Mouse (Mus musculus): ENCODE measurements around the gene Hook1.
"Not testable (repeated sequence)": the region's sequence is repeated elsewhere in the genome, so short reads cannot be mapped to it uniquely, and the experiment has no call there.

Gene Hook1

GRCm38 (mm10) chr4:95966928-95967724 lies at the start of gene Hook1:
Gene Hook1 (plus strand): TSS chr4:95967240.
- DNase-seq: peak; percentile 95

GRCm38 (mm10) chr4:95917703-95918102 lies 49.3 kb upstream of the Hook1 start:
- no peak for DNase-seq

DNA sequence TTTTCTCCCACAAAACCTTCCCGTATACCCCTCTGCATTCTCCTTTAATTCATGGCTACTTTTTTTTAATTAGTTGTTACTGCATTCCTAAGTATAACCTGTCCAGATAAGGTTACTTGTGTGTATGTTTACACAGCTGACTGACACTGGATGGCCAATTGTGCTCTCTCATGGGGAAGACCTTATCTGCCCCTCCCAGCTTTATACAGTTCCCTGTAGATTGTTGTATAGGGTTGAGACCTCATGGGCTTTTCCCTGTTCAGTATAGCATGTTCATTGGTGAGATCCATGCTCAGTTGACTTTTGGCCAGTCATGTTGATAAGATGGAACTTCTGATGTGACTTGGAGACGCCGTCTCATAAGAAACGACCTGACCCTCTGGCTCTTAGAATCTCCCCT lies 46.6 kb upstream of the Hook1 start:
- no peak for DNase-seq

DNA sequence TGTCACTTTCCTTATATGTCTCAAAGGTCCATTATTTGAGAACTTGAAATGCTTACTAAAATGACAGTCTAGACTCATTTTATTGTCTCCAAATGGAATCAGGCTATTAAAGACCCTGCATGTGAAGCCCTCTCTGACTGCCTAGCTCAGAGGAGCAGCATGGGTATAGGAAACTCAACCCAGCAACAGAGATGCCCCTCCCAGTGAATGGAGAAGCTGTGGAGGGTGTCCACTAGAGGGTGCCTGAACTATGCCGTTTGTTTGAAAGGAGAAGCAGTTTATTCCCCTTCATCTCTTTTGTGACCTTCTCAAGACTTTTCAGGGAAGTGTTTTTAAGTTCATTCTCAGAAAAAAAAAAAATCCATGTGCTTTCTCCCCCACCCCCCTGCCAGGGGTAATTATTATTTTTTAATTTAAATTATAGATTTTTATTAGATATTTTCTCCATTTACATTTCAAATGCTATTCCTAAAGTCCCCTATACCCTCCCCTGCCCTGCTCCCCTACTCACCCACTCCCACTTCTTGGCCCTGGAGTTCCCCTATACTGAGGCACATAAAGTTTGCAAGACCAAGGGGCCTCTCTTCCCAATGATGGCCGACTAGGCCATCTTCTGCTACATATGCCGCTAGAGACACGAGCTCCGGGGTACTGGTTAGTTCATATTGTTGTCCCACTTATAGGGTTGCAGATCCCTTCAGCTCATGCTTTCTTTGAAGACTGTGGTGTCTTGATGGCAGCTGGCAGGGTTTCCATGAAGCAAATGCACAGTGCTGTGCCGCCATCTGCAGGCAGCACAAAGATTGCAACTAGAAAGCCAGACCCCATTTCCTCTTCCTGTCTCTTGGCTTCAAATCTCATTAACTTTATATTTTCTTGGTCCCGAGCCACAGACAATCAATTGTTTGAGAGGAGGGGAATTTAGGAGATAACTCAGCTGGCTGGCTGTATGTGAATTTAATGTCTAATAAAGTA lies 42.5 kb upstream of the Hook1 start:
- peak; percentile 62 for DNase-seq

GRCm38 (mm10) chr4:95928846-95929245 lies 38.2 kb upstream of the Hook1 start:
- DNase-seq: no peak

DNA sequence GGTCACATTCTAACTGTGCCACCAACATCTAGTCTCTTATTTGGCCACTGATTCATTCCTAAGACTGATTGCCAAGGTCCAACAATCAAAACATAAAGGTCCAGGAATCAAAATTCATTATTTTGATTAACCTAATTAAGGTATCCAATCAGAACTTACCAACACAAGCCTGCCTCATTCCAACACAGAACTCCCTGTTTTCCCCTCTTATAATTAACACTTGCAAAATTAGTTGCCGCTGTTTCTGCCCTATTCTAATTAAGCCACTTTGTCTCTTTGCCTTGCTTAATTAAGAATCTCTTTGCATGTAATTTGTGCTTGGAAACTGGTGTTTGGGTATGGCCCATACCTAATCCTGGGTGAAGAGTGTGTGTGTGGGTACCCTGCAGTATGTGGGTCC lies 37.1 kb upstream of the Hook1 start:
- no peak for DNase-seq

DNA sequence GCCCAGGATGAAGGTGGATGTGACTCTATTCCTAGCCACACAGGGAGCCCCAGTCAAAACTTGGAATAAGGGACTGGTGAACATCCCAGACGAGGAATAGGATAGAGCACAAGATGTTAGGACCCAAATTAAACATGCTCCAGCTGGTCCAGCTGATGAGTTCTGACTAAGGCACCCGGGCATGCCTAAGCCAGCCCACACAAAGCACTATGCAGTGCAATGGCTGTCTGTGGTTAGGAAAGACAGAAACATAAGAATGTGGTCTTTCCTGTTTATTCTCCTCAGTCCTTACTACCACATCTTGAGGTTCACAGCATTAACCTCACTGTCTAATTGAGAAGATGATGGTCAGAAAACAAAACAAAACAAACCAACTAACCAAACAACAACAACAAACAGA lies 35.7 kb upstream of the Hook1 start:
- no peak for DNase-seq

- peak; percentile 70 for DNase-seq
These were observed 33.2 kb upstream of the Hook1 start for GRCm38 (mm10) chr4:95933801-95934356.

DNA sequence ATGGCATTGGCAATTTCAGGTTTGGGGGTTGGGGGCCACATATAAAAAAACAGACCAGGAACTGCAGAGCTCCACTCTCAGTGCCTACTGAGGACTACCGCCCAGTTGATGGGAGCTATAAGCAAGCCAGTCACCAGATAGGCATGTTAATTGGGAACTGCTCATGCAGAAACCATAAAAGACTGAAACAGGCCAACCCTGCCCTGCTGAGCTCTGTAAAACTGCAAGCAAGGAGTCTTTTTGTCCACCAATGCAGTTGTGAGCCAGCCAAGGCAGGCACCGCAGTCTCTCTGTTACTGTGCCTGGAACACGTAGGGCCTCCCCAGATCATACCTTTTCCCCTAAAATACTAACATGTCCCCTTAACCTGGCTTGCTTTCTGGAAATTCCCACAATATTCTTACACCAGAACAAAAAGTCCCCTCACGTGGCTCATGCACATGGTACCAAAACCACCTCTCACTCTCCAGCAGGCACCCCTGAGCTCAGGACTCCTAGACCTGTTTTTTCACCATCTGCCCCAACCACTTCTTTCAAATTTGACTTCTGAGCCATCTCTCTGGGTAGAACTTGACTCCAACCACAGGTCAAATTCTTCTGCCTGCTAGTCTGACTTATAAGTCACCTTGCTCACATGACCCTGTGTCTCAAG lies 32.5 kb upstream of the Hook1 start:
- peak; percentile 37 for DNase-seq

GRCm38 (mm10) chr4:95938701-95939100 lies 28.3 kb upstream of the Hook1 start:
- no peak for DNase-seq

DNA sequence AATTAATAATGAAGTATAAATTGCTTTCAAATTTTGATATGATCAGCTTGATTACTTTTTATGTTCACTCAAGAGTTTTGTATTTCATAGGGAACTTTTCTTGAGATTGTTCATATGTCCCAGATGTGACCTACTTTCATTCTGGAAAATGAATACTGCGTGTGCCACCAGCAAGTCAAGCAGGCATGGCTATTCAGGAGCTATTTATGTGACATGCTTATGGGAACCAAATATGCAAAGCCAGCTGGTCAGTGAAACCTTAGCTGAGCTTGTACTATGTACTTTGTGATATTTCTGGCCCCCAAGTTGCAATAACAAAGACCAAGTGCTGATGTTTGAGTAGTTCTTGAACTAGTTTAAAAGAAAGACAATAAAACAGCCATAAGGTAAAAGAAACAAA lies 19.1 kb upstream of the Hook1 start:
- DNase-seq: no peak

GRCm38 (mm10) chr4:95953328-95953727 lies 13.7 kb upstream of the Hook1 start:
- no peak for DNase-seq

- DNase-seq: not testable (repeated sequence)
These were observed 15.2 kb downstream of the Hook1 start for GRCm38 (mm10) chr4:95982221-95982620.

- no peak for DNase-seq
These were observed 49.8 kb downstream of the Hook1 start for GRCm38 (mm10) chr4:96016875-96017274.

DNA sequence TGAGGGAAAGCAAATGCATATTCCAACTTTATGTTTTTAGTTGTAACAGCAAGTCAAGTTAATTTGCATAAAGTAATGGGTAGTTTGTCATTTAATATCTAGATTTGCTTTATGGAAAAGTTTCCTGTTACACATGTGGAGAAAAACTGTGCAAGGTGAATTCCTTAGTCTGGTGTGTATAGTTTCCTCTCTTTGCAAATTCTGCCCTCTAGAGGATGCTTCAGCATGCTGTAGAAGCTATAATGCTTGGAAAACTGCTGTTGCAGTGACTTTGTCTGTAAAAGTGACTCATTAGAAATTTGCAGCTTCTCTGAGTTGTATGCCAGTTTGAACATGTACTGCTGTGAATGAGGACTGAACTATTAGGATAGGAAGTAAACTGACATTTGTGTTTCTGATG lies 55.8 kb downstream of the Hook1 start:
- DNase-seq: no peak

DNA sequence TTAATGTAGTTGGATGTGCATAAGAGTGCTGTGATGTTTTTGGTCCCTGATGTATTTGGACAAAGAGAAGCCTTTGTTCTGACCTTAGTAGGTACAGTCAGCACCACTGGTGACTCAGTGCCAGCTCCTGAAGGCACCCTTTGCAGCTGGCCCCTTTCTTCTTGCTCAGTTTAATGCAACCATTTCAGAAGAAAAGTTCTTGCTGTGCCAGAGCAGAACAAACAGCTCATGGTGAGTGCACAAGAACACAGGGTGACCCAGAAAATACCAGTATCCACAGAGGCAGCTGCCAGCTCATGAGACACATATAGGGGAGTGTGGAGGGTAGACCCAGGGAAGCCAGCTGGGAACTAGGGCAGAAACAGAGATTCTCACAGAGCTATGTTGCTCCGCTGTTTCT lies 61.4 kb downstream of the Hook1 start:
- DNase-seq: no peak

GRCm38 (mm10) chr4:96060106-96060505 lies 93.1 kb downstream of the Hook1 start:
- no peak for DNase-seq

GRCm38 (mm10) chr4:96062045-96062444 lies 95.0 kb downstream of the Hook1 start:
- no peak for DNase-seq

All from kidney, adult 18-20 months (tissue).